Mouse (Mus musculus): ENCODE data around the gene Mrpl17. TPM values are rescaled to one million over a fixed set of nuclear protein-coding genes. Genes with fewer than 3 reads are reported as not detected.

The Mrpl17 gene
- polyA plus RNA-seq, 1 experiment: 554 TPM

- H3K27me3 ChIP-seq (ENCODE audit: control insufficient read depth, insufficient read depth, insufficient read length): no peaks in the 10 kb centered on the region
- peaks cover 19% of the 10 kb centered on the region for H3K79me2 ChIP-seq (ENCODE audit: control insufficient read depth, insufficient read depth)
- H3K79me3 ChIP-seq (ENCODE audit: low read depth): peaks cover 15% of the 10 kb centered on the region
- H3ac ChIP-seq (ENCODE audit: control insufficient read depth, insufficient read length, low read depth): no peak overlapping the region
- no peak for TF ChIP-seq MAX (IDR thresholded peaks at IDR 0.05)
- TF ChIP-seq MYOG (IDR thresholded peaks at IDR 0.05; ENCODE audit: control insufficient read depth, extremely low read depth, insufficient read length): no peak
- no peak for TF ChIP-seq CTCF (IDR thresholded peaks at IDR 0.05; ENCODE audit: control insufficient read depth, insufficient read depth, insufficient read length)
- peaks cover 16% of the 10 kb centered on the region for H3K36me3 ChIP-seq (ENCODE audit: control insufficient read depth, insufficient read depth)
- no peak overlapping the region for H3K4me3 ChIP-seq (ENCODE audit: insufficient read depth, poor library complexity, severe bottlenecking)
Observed at GRCm38 (mm10) chr7:105813326-105813725, 2.4 kb upstream of the Mrpl17 start.

- peaks cover 19% of the 10 kb centered on the region for H3K79me2 ChIP-seq (ENCODE audit: control insufficient read depth, insufficient read depth)
- no peak for TF ChIP-seq USF1 (IDR thresholded peaks at IDR 0.05; ENCODE audit: low read depth)
- peaks cover 15% of the 10 kb centered on the region for H3K79me3 ChIP-seq (ENCODE audit: low read depth)
- no peak overlapping the region for H3K4me3 ChIP-seq (ENCODE audit: insufficient read depth, poor library complexity, severe bottlenecking)
- peaks cover 19% of the 10 kb centered on the region for H3K36me3 ChIP-seq (ENCODE audit: control insufficient read depth, insufficient read depth)
- no peaks in the 10 kb centered on the region for H3K27me3 ChIP-seq (ENCODE audit: control insufficient read depth, insufficient read depth, insufficient read length)
- H3ac ChIP-seq (ENCODE audit: control insufficient read depth, insufficient read length, low read depth): no peak overlapping the region
Observed at GRCm38 (mm10) chr7:105812566-105812965, 1.7 kb upstream of the Mrpl17 start.

- peaks cover 15% of the 10 kb centered on the region for H3K79me3 ChIP-seq (ENCODE audit: low read depth)
- no peaks in the 10 kb centered on the region for H3K27me3 ChIP-seq (ENCODE audit: control insufficient read depth, insufficient read depth, insufficient read length)
- H3K4me3 ChIP-seq (ENCODE audit: insufficient read depth, poor library complexity, severe bottlenecking): no peak overlapping the region
- peaks cover 19% of the 10 kb centered on the region for H3K79me2 ChIP-seq (ENCODE audit: control insufficient read depth, insufficient read depth)
- TF ChIP-seq CEBPB (IDR thresholded peaks at IDR 0.05; ENCODE audit: low read depth): no peak
- TF ChIP-seq MYOD1 (IDR thresholded peaks at IDR 0.05; ENCODE audit: control insufficient read depth, insufficient read length, low read depth): no peak
- TF ChIP-seq CTCF (IDR thresholded peaks at IDR 0.05; ENCODE audit: control insufficient read depth, insufficient read depth, insufficient read length): no peak
- TF ChIP-seq USF1 (IDR thresholded peaks at IDR 0.05; ENCODE audit: low read depth): no peak
- no peak for TF ChIP-seq MYOG (IDR thresholded peaks at IDR 0.05; ENCODE audit: control insufficient read depth, extremely low read depth, insufficient read length)
- no peak for TF ChIP-seq FOSL1 (IDR thresholded peaks at IDR 0.05; ENCODE audit: insufficient read depth, low read length, poor library complexity, severe bottlenecking)
- no peak overlapping the region for H3ac ChIP-seq (ENCODE audit: control insufficient read depth, insufficient read length, low read depth)
- peaks cover 19% of the 10 kb centered on the region for H3K36me3 ChIP-seq (ENCODE audit: control insufficient read depth, insufficient read depth)
Observed at GRCm38 (mm10) chr7:105811516-105811915, 617 bp upstream of the Mrpl17 start.

GRCm38 (mm10) chr7:105810280-105810876 is 521 bp downstream of the Mrpl17 start:
- H3K79me2 ChIP-seq (ENCODE audit: control insufficient read depth, insufficient read depth): peaks cover 19% of the 10 kb centered on the region
- H3K4me3 ChIP-seq (ENCODE audit: insufficient read depth, poor library complexity, severe bottlenecking): peak overlapping the region; percentile 80
- no peaks in the 10 kb centered on the region for H3K27me3 ChIP-seq (ENCODE audit: control insufficient read depth, insufficient read depth, insufficient read length)
- H3K36me3 ChIP-seq (ENCODE audit: control insufficient read depth, insufficient read depth): peaks cover 19% of the 10 kb centered on the region
- no peak for TF ChIP-seq CEBPB (IDR thresholded peaks at IDR 0.05; ENCODE audit: low read depth)
- TF ChIP-seq MYOD1 (IDR thresholded peaks at IDR 0.05; ENCODE audit: control insufficient read depth, insufficient read length, low read depth): no peak
- TF ChIP-seq MAX (IDR thresholded peaks at IDR 0.05): no peak
- TF ChIP-seq USF1 (IDR thresholded peaks at IDR 0.05; ENCODE audit: low read depth): no peak
- TF ChIP-seq FOSL1 (IDR thresholded peaks at IDR 0.05; ENCODE audit: insufficient read depth, low read length, poor library complexity, severe bottlenecking): no peak
- no peak for TF ChIP-seq CTCF (IDR thresholded peaks at IDR 0.05; ENCODE audit: control insufficient read depth, insufficient read depth, insufficient read length)
- no peak for TF ChIP-seq MYOG (IDR thresholded peaks at IDR 0.05; ENCODE audit: control insufficient read depth, extremely low read depth, insufficient read length)
- peaks cover 15% of the 10 kb centered on the region for H3K79me3 ChIP-seq (ENCODE audit: low read depth)
- peak overlapping the region; percentile 82 for H3ac ChIP-seq (ENCODE audit: control insufficient read depth, insufficient read length, low read depth)

- Histone ChIP-seq H3K36me3 (ENCODE audit: control insufficient read depth, insufficient read depth) (peaks cover 19% of the 10 kb centered on the region), H3K79me2 (ENCODE audit: control insufficient read depth, insufficient read depth) (peaks cover 19% of the 10 kb centered on the region)
Observed at GRCm38 (mm10) chr7:105809836-105810235, 1.1 kb downstream of the Mrpl17 start.

GRCm38 (mm10) chr7:105808385-105808784 is 2.5 kb downstream of the Mrpl17 start:
- peaks cover 19% of the 10 kb centered on the region for H3K79me2 ChIP-seq (ENCODE audit: control insufficient read depth, insufficient read depth)
- TF ChIP-seq MYOG (IDR thresholded peaks at IDR 0.05; ENCODE audit: control insufficient read depth, extremely low read depth, insufficient read length) (no peak), MAX (IDR thresholded peaks at IDR 0.05) (no peak), CEBPB (IDR thresholded peaks at IDR 0.05; ENCODE audit: low read depth) (no peak), FOSL1 (IDR thresholded peaks at IDR 0.05; ENCODE audit: insufficient read depth, low read length, poor library complexity, severe bottlenecking) (no peak)
- H3K36me3 ChIP-seq (ENCODE audit: control insufficient read depth, insufficient read depth): peaks cover 19% of the 10 kb centered on the region
- H3ac ChIP-seq (ENCODE audit: control insufficient read depth, insufficient read length, low read depth): no peak overlapping the region
- no peak overlapping the region for H3K4me3 ChIP-seq (ENCODE audit: insufficient read depth, poor library complexity, severe bottlenecking)
- peaks cover 15% of the 10 kb centered on the region for H3K79me3 ChIP-seq (ENCODE audit: low read depth)
- H3K27me3 ChIP-seq (ENCODE audit: control insufficient read depth, insufficient read depth, insufficient read length): no peaks in the 10 kb centered on the region

More at GRCm38 (mm10) chr7:105809836-105810235, 1.1 kb downstream of the Mrpl17 start:
- peaks cover 15% of the 10 kb centered on the region for H3K79me3 ChIP-seq (ENCODE audit: low read depth)
- H3K27me3 ChIP-seq (ENCODE audit: control insufficient read depth, insufficient read depth, insufficient read length): no peaks in the 10 kb centered on the region
- TF ChIP-seq MYOG (IDR thresholded peaks at IDR 0.05; ENCODE audit: control insufficient read depth, extremely low read depth, insufficient read length) (no peak), CTCF (IDR thresholded peaks at IDR 0.05; ENCODE audit: control insufficient read depth, insufficient read depth, insufficient read length) (no peak), MAX (IDR thresholded peaks at IDR 0.05) (no peak), MYOD1 (IDR thresholded peaks at IDR 0.05; ENCODE audit: control insufficient read depth, insufficient read length, low read depth) (no peak)
- H3ac ChIP-seq (ENCODE audit: control insufficient read depth, insufficient read length, low read depth): peak overlapping the region; percentile 48
- H3K4me3 ChIP-seq (ENCODE audit: insufficient read depth, poor library complexity, severe bottlenecking): peak overlapping the region; percentile 80

Measured in C2C12 (cell line).